Mouse (Mus musculus) ES-E14 (cell line): ENCODE results near the gene Evi5. TPM values are rescaled to one million over a fixed set of nuclear protein-coding genes. Genes with fewer than 3 reads are reported as not detected.

Experiments
- DNase-seq: peaks from one replicate; pipeline ENCODE4 v3.0.0-alpha.2; 2013; ENCODE audit warnings: low read depth, low spot score
- H3K27ac ChIP-seq: 2 replicates; pipeline ENCODE4 v1.5.1; 2012; ENCODE audit warnings: low read depth, mild to moderate bottlenecking, low read length, moderate library complexity, mixed read lengths; ENCODE audit not compliant: poor library complexity, insufficient read depth, severe bottlenecking
- H3K36me3 ChIP-seq: 2 replicates; pipeline ENCODE4 v1.6.1; 2012; ENCODE audit warnings: mild to moderate bottlenecking, low read length, moderate library complexity, mixed read lengths; ENCODE audit not compliant: control insufficient read depth, poor library complexity, insufficient read depth, severe bottlenecking
- H3K4me1 ChIP-seq, 2 experiments: fragments of 150-350 bp in 1 of 2; sonication (generic) in 1 of 2; 2 replicates each; pipeline ENCODE4 v1.6.1; 2012; ENCODE audit warnings: low read length in 2 of 2, mild to moderate bottlenecking in 1 of 2, mixed read lengths in 1 of 2; ENCODE audit not compliant: control insufficient read depth in 2 of 2, insufficient read depth in 2 of 2, poor library complexity in 1 of 2
- H3K4me3 ChIP-seq, 2 experiments: fragments of 150-350 bp in 1 of 2; sonication (generic) in 1 of 2; 2 replicates each; pipeline ENCODE4 v1.5.1; 2012; ENCODE audit warnings: low read length in 2 of 2, low read depth in 1 of 2, mild to moderate bottlenecking in 1 of 2, mixed read lengths in 1 of 2; ENCODE audit not compliant: insufficient read depth in 1 of 2, poor library complexity in 1 of 2, severe bottlenecking in 1 of 2
- H3K9ac ChIP-seq: 2 replicates; pipeline ENCODE4 v1.6.1; 2012; ENCODE audit warnings: low read depth, mild to moderate bottlenecking, low read length, mixed read lengths; ENCODE audit not compliant: poor library complexity, insufficient read depth, severe bottlenecking
- H3K9me3 ChIP-seq: fragments of 150-350 bp; sonication (generic); 2 replicates; pipeline ENCODE4 v1.6.1; 2012; ENCODE audit warnings: low read depth, mild to moderate bottlenecking, low read length; ENCODE audit not compliant: control insufficient read depth, insufficient read depth
- CHD2 ChIP-seq: IDR thresholded peaks from 2 replicates; pipeline ENCODE4 v1.6.1; 2014; ENCODE audit warnings: mild to moderate bottlenecking, low read depth, low read length, inconsistent platforms
- HCFC1 ChIP-seq: IDR thresholded peaks from 2 replicates; pipeline ENCODE4 v1.6.1; 2012; ENCODE audit warnings: low read length, inconsistent platforms, borderline replicate concordance; ENCODE audit not compliant: insufficient read depth
- MAFK ChIP-seq: IDR thresholded peaks from 2 replicates; pipeline ENCODE4 v1.6.1; 2014; ENCODE audit warnings: mild to moderate bottlenecking, low read depth, low read length, inconsistent platforms; ENCODE audit not compliant: insufficient read depth
- ZC3H11A ChIP-seq: IDR thresholded peaks from 2 replicates; pipeline ENCODE4 v1.6.1; 2012; ENCODE audit warnings: low read depth, mild to moderate bottlenecking, inconsistent platforms, low read length, borderline replicate concordance
- ZNF384 ChIP-seq: IDR thresholded peaks from 2 replicates; pipeline ENCODE4 v1.6.1; 2012; ENCODE audit warnings: low read depth, low read length, inconsistent platforms
- in situ Hi-C, 2 experiments: fragments of 600-800 bp; cut with MboI; formaldehyde crosslinking; loops; one replicate each; pipeline ENCODE4 v1.15.1; 2025; ENCODE audit warnings: low sequenced_read_pairs in 2 of 2, inconsistent platforms in 1 of 2; ENCODE audit not compliant: unreplicated experiment in 2 of 2
- total RNA-seq: library from RNA; depleted of rRNA; stranded (reverse); fragments of 300-350 nt; gene quantifications from 2 replicates; pipeline ENCODE4 v1.2.3, GENCODE M21; 2012

Gene Evi5
- total RNA-seq, 1 experiment, result 35.8 TPM

- no peak for DNase-seq
- in situ Hi-C loops, result loop anchor here (10.0 to 25.0 kb wide), 2 partner anchors 1259 to 1262 kb away; partner anchors contain the start of gene Barhl2 (in 1 of the 2)
- no peaks in the 10 kb centered on the region for H3K9me3 ChIP-seq
- H3K27ac ChIP-seq, result no peak overlapping the region
- H3K4me1 ChIP-seq, result peaks cover 0 to 16% of the 10 kb centered on the region in 2 experiments; a peak in 3 of 4 replicates
- H3K4me3 ChIP-seq, result peak overlapping the region; percentile 9 to 25; a peak in 1 of 4 replicates
- no peaks in the 10 kb centered on the region for H3K36me3 ChIP-seq
- no peak overlapping the region for H3K9ac ChIP-seq
- TF ChIP-seq HCFC1 (no peak), CHD2 (no peak), MAFK (no peak)
Observed at GRCm38 (mm10) chr5:107723541-107724511, 151.1 kb downstream of the Evi5 start.

GRCm38 (mm10) chr5:107722661-107723532 is 152.0 kb downstream of the Evi5 start:
- peaks cover 0 to 16% of the 10 kb centered on the region in 2 experiments; a peak in 3 of 4 replicates for H3K4me1 ChIP-seq
- no peak overlapping the region for H3K27ac ChIP-seq
- H3K9me3 ChIP-seq, result no peaks in the 10 kb centered on the region
- no peak overlapping the region for H3K9ac ChIP-seq
- TF ChIP-seq ZNF384 (no peak), ZC3H11A (no peak), HCFC1 (no peak), MAFK (no peak)
- no peaks in the 10 kb centered on the region for H3K36me3 ChIP-seq
- in situ Hi-C loops, result loop anchor here (10.0 to 25.0 kb wide), 2 partner anchors 1258 to 1261 kb away; partner anchors contain the start of gene Barhl2 (in 1 of the 2)
- no peak for DNase-seq
- peak overlapping the region in 1 of 2 experiments; percentile 2; a peak in 1 of 4 replicates for H3K4me3 ChIP-seq

- DNase-seq, result no peak
- Histone ChIP-seq H3K27ac (no peak overlapping the region), H3K36me3 (no peaks in the 10 kb centered on the region), H3K4me1 (peaks cover 0 to 16% of the 10 kb centered on the region in 2 experiments; a peak in 3 of 4 replicates), H3K9me3 (no peaks in the 10 kb centered on the region), H3K9ac (0 out of 2 replicates have a peak overlapping the region, but pooled peaks have one; percentile 12), H3K4me3 (peak overlapping the region in 1 of 2 experiments; percentile 34; a peak in 3 of 4 replicates)
- no peak for TF ChIP-seq HCFC1
- no peak for TF ChIP-seq ZNF384
- TF ChIP-seq CHD2, result no peak
- TF ChIP-seq ZC3H11A, result no peak
- TF ChIP-seq MAFK, result no peak
- in situ Hi-C loops, result loop anchor here (10.0 to 25.0 kb wide), 2 partner anchors 1257 to 1259 kb away; partner anchors contain the start of gene Barhl2 (in 1 of the 2)
Observed at GRCm38 (mm10) chr5:107721638-107722011, 153.3 kb downstream of the Evi5 start.

- Histone ChIP-seq H3K36me3 (no peaks in the 10 kb centered on the region), H3K9me3 (no peaks in the 10 kb centered on the region), H3K9ac (no peak overlapping the region), H3K27ac (no peak overlapping the region), H3K4me3 (peak overlapping the region; percentile 34 to 39), H3K4me1 (peaks cover 0 to 16% of the 10 kb centered on the region in 2 experiments; a peak in 3 of 4 replicates)
- no peak for DNase-seq
- no peak for TF ChIP-seq ZC3H11A
- TF ChIP-seq MAFK, result no peak
- no peak for TF ChIP-seq HCFC1
- TF ChIP-seq ZNF384, result no peak
- TF ChIP-seq CHD2, result no peak
- in situ Hi-C loops, result loop anchor here (10.0 to 25.0 kb wide), 2 partner anchors 1256 to 1259 kb away; partner anchors contain the start of gene Barhl2 (in 1 of the 2)
Observed at GRCm38 (mm10) chr5:107720991-107721637, 153.8 kb downstream of the Evi5 start.
